Mouse (Mus musculus): Measurements from ENCODE around the gene Skint5. TPM values are rescaled to one million over a fixed set of nuclear protein-coding genes. Genes with fewer than 3 reads are reported as not detected.

Gene Skint5
- polyA plus RNA-seq (2014; fragmentation: Illumina TruSeq; extraction: RNeasy Lipid Tissue Mini Kit (QIAGEN cat#74804); ENCODE audit: insufficient read depth, low read depth, low replicate concordance) = not detected

GRCm38 (mm10) chr4:113999403-113999802 lies at the start of gene Skint5:
Skint5 (minus strand) TSS chr4:113999503.

Other genes starting within 250 kb of the Skint5 start
- not detected for gene Skint11, start 163.9 kb upstream of the Skint5 start, polyA plus RNA-seq (2014; fragmentation: Illumina TruSeq; extraction: RNeasy Lipid Tissue Mini Kit (QIAGEN cat#74804); ENCODE audit: insufficient read depth, low read depth, low replicate concordance)